Mouse (Mus musculus): ENCODE measurements around the gene Dnaic1.

GRCm38 (mm10) chr4:41633001-41633400, 63.4 kb downstream of the Dnaic1 start:
- TF ChIP-seq POLR2A (IDR thresholded peaks at IDR 0.05; ENCODE audit: control insufficient read depth, low read depth, low read length) (no peak), CTCF (IDR thresholded peaks at IDR 0.05; ENCODE audit: control insufficient read depth, insufficient read depth, insufficient replicate concordance, low read depth, low read length) (no peak)

Measured in testis, adult 2 months (tissue).